Mouse (Mus musculus) B cell, adult 2 months (primary cell): ENCODE results near the gene Ptp4a2.

ENCODE experiments used
- DNase-seq, 2 experiments: peaks; one replicate each; pipeline ENCODE4 v3.0.0; 2022

Gene Ptp4a2

GRCm38 (mm10) chr4:129797985-129798384 lies 13.0 kb upstream of the Ptp4a2 start:
- no peak for DNase-seq

GRCm38 (mm10) chr4:129803368-129803767 lies 7.7 kb upstream of the Ptp4a2 start:
- DNase-seq: peak; percentile 50 to 60

GRCm38 (mm10) chr4:129805059-129805458 lies 6.0 kb upstream of the Ptp4a2 start:
- no peak for DNase-seq

- peak; percentile 35 to 37 for DNase-seq
These were observed 818 bp downstream of the Ptp4a2 start for GRCm38 (mm10) chr4:129811605-129812468.

GRCm38 (mm10) chr4:129817591-129817990 lies 6.6 kb downstream of the Ptp4a2 start:
- no peak for DNase-seq

- no peak for DNase-seq
These were observed 7.6 kb downstream of the Ptp4a2 start for GRCm38 (mm10) chr4:129818506-129819195.

GRCm38 (mm10) chr4:129819712-129820336 lies 8.8 kb downstream of the Ptp4a2 start:
- peak; percentile 98 to 99 for DNase-seq

- peak; percentile 83 to 85 for DNase-seq
These were observed 9.5 kb downstream of the Ptp4a2 start for GRCm38 (mm10) chr4:129820417-129821086.

GRCm38 (mm10) chr4:129821087-129821616 lies 10.1 kb downstream of the Ptp4a2 start:
- DNase-seq: peak; percentile 44 to 48

GRCm38 (mm10) chr4:129822324-129822723 lies 11.3 kb downstream of the Ptp4a2 start:
- DNase-seq: no peak

GRCm38 (mm10) chr4:129823216-129823810 lies 12.3 kb downstream of the Ptp4a2 start:
- no peak for DNase-seq

- no peak for DNase-seq
These were observed 16.6 kb downstream of the Ptp4a2 start for GRCm38 (mm10) chr4:129827611-129828010.

GRCm38 (mm10) chr4:129828081-129828480 lies 17.1 kb downstream of the Ptp4a2 start:
- no peak for DNase-seq

GRCm38 (mm10) chr4:129829799-129830198 lies 18.8 kb downstream of the Ptp4a2 start:
- DNase-seq: no peak

GRCm38 (mm10) chr4:129830343-129830944 lies 19.4 kb downstream of the Ptp4a2 start:
- DNase-seq: no peak

- no peak for DNase-seq
These were observed 23.6 kb downstream of the Ptp4a2 start for GRCm38 (mm10) chr4:129834581-129834980.

GRCm38 (mm10) chr4:129835296-129835695 lies 24.3 kb downstream of the Ptp4a2 start:
- no peak for DNase-seq

GRCm38 (mm10) chr4:129839866-129840555 lies 29.0 kb downstream of the Ptp4a2 start:
- no peak for DNase-seq

- DNase-seq: peak in 1 of 2 experiments; percentile 46
These were observed 35.8 kb downstream of the Ptp4a2 start for GRCm38 (mm10) chr4:129846823-129847222.

GRCm38 (mm10) chr4:129850491-129850890 lies 39.5 kb downstream of the Ptp4a2 start:
- no peak for DNase-seq

GRCm38 (mm10) chr4:129851861-129852260 lies 40.8 kb downstream of the Ptp4a2 start:
- DNase-seq: no peak
